Comparison of ENCODE assay signal across 8 mouse cellular contexts in genomic region chr6:119449060-119449499, GRCm38 (mm10). TPM values are rescaled to one million over a fixed set of nuclear protein-coding genes. Genes with fewer than 3 reads are reported as not detected.
DNase-seq lines count a peak whose midpoint lies in the region; ATAC-seq and TF ChIP-seq lines count a peak whose summit lies in the region.

No protein-coding gene starts in this region.

- no peak for TF ChIP-seq POLR2A in cortical plate, adult 2 months (IDR thresholded peaks at IDR 0.05; ENCODE audit: extremely low read depth, insufficient read depth, low read length)

- peaks cover 4% of the 10 kb centered on the region; the same call in 1 of the 2 replicates for H3K4me1 ChIP-seq in cortical plate, adult 2 months (ENCODE audit: control insufficient read depth, insufficient read depth, low read length)
- H3K4me1 ChIP-seq in heart, embryonic 12.5 days (replicated peaks), result peaks cover 16% of the 10 kb centered on the region
- H3K4me1 ChIP-seq in kidney, embryonic 16.5 days (ENCODE audit: insufficient read depth, low read length), result peaks cover 28% of the 10 kb centered on the region
- H3K4me1 ChIP-seq in stomach, embryonic 14.5 days (ENCODE audit: control insufficient read depth, insufficient read depth, low read length), result peaks cover 12% of the 10 kb centered on the region; the same call in 1 of the 2 replicates

- H3K4me2 ChIP-seq in heart, embryonic 12.5 days, result peak overlapping the region; percentile 75
- peak overlapping the region; percentile 75 for H3K4me2 ChIP-seq in kidney, embryonic 16.5 days (replicated peaks; ENCODE audit: low read depth, low read length)
- peak overlapping the region; percentile 64 for H3K4me2 ChIP-seq in stomach, embryonic 14.5 days (replicated peaks; ENCODE audit: low read depth, low read length)

- H3K36me3 ChIP-seq in heart, embryonic 12.5 days, result no peaks in the 10 kb centered on the region
- H3K36me3 ChIP-seq in kidney, embryonic 16.5 days (ENCODE audit: insufficient read depth, low read length), result no peaks in the 10 kb centered on the region
- no peaks in the 10 kb centered on the region for H3K36me3 ChIP-seq in stomach, embryonic 14.5 days (ENCODE audit: control insufficient read depth, insufficient read depth, low read length)

- no peak overlapping the region for H3K27ac ChIP-seq in cortical plate, adult 2 months (ENCODE audit: insufficient read depth, low read length)
- H3K27ac ChIP-seq in heart, embryonic 12.5 days (ENCODE audit: poor library complexity, severe bottlenecking), result no peak overlapping the region
- no peak overlapping the region for H3K27ac ChIP-seq in kidney, embryonic 16.5 days (ENCODE audit: low read length)
- no peak overlapping the region for H3K27ac ChIP-seq in stomach, embryonic 14.5 days (ENCODE audit: low read length)

- 0 out of 2 replicates have a peak, but pooled peaks have one; percentile 17 for TF ChIP-seq CTCF in cortical plate, adult 2 months (IDR thresholded peaks at IDR 0.05; ENCODE audit: extremely low read depth, insufficient read depth, low read length)

- H3K4me3 ChIP-seq in cortical plate, adult 2 months (ENCODE audit: insufficient read depth, low read length), result no peak overlapping the region
- peak overlapping the region; percentile 48 for H3K4me3 ChIP-seq in heart, embryonic 12.5 days
- peak overlapping the region; percentile 44 for H3K4me3 ChIP-seq in kidney, embryonic 16.5 days (ENCODE audit: low read length)
- peak overlapping the region; percentile 28 for H3K4me3 ChIP-seq in stomach, embryonic 14.5 days (ENCODE audit: low read depth, low read length)

- peak overlapping the region; percentile 43 for H3K9ac ChIP-seq in heart, embryonic 12.5 days
- H3K9ac ChIP-seq in kidney, embryonic 16.5 days (replicated peaks; ENCODE audit: low read length), result peak overlapping the region; percentile 58
- H3K9ac ChIP-seq in stomach, embryonic 14.5 days (replicated peaks; ENCODE audit: low read depth, low read length), result peak overlapping the region; percentile 21; the same call in 1 of the 2 replicates

- H3K27me3 ChIP-seq in heart, embryonic 12.5 days (replicated peaks), result no peaks in the 10 kb centered on the region
- H3K27me3 ChIP-seq in kidney, embryonic 16.5 days (ENCODE audit: insufficient read depth, low read length), result no peaks in the 10 kb centered on the region
- H3K27me3 ChIP-seq in stomach, embryonic 14.5 days (ENCODE audit: control insufficient read depth, insufficient read depth, low read length), result no peaks in the 10 kb centered on the region

- no peaks in the 10 kb centered on the region for H3K9me3 ChIP-seq in heart, embryonic 12.5 days (replicated peaks)
- H3K9me3 ChIP-seq in kidney, embryonic 16.5 days (ENCODE audit: low read length), result no peaks in the 10 kb centered on the region
- no peaks in the 10 kb centered on the region for H3K9me3 ChIP-seq in stomach, embryonic 14.5 days (ENCODE audit: control insufficient read depth, low read depth, low read length)

- peak; percentile 58 for DNase-seq in right cerebral cortex, postnatal 4 days
- no peak for DNase-seq in right cerebral cortex, postnatal 36 days (ENCODE audit: low spot score in 2 of 2)
- peak; percentile 60 for DNase-seq in lung, postnatal 25 days (ENCODE audit: low spot score)
- DNase-seq in layer of hippocampus, adult 18-20 months (ENCODE audit: low spot score in 2 of 2), result no peak

- 0 out of 2 replicates have a peak, but pooled peaks have one; percentile 60 for ATAC-seq in heart, embryonic 12.5 days (ENCODE audit: insufficient number of reproducible peaks, low FRiP score)
- ATAC-seq in kidney, embryonic 16.5 days (ENCODE audit: low FRiP score, low TSS enrichment), result peak; percentile 63
- ATAC-seq in stomach, embryonic 14.5 days (ENCODE audit: insufficient number of reproducible peaks, insufficient read depth, low FRiP score, low read depth), result peak; percentile 77

- WGBS in heart, embryonic 12.5 days, result 5% methylated on average over 19 of the region's 23 CpGs
- WGBS in kidney, embryonic 16.5 days, result 3% methylated on average over 23 of the region's 23 CpGs
- 4% methylated on average over 23 of the region's 23 CpGs for WGBS in stomach, embryonic 14.5 days

RNA-seq across cellular contexts. Expression of gene Fbxl14, which starts 30.4 kb away (rescaled TPM):
- 29.0 and 29.4 TPM in 2 replicates for polyA plus RNA-seq in cortical plate, adult 2 months (2012; rRNA removed)
- polyA plus RNA-seq in heart, embryonic 12.5 days (2016; fragmentation: Nextera tagmentation; extraction: Ambion mirVana), result 4.0 and 4.1 TPM in 2 replicates
- 5.0 and 5.1 TPM in 2 replicates for polyA plus RNA-seq in kidney, embryonic 16.5 days (2015; fragmentation: Nextera tagmentation; extraction: Ambion mirVana)
- polyA plus RNA-seq in stomach, embryonic 14.5 days (2014; fragmentation: Nextera tagmentation; extraction: Ambion mirVana), result 5.3 and 6.0 TPM in 2 replicates
- total RNA-seq in layer of hippocampus, adult 18-20 months (2021), result 10 to 100 TPM; 38.6 to 40.1 TPM

RNA-seq across cellular contexts. Expression of gene Adipor2, which starts 31.6 kb away (rescaled TPM):
- polyA plus RNA-seq in cortical plate, adult 2 months (2012; rRNA removed), result 37.7 and 38.0 TPM in 2 replicates
- polyA plus RNA-seq in heart, embryonic 12.5 days (2016; fragmentation: Nextera tagmentation; extraction: Ambion mirVana), result 27.8 and 30.2 TPM in 2 replicates
- polyA plus RNA-seq in kidney, embryonic 16.5 days (2015; fragmentation: Nextera tagmentation; extraction: Ambion mirVana), result 45.2 and 45.4 TPM in 2 replicates
- polyA plus RNA-seq in stomach, embryonic 14.5 days (2014; fragmentation: Nextera tagmentation; extraction: Ambion mirVana), result 37.5 and 37.9 TPM in 2 replicates
- 10 to 100 TPM; 47.1 to 50.6 TPM for total RNA-seq in layer of hippocampus, adult 18-20 months (2021)

Comparison
In these comparisons a context has a peak if more than half of its experiments do, and no peak if none do; other contexts are left out.
1. DNase-seq: peak in right cerebral cortex, postnatal 4 days (single experiment) and lung, postnatal 25 days (single experiment); none in right cerebral cortex, postnatal 36 days (0 of 2) and layer of hippocampus, adult 18-20 months (0 of 2).
2. Peak in every context shown above with its lines, with median percentiles within 50 percentile points of each other: ATAC-seq, H3K4me2 ChIP-seq and H3K9ac ChIP-seq.